Mouse (Mus musculus) adrenal gland, postnatal 36 days (tissue): ENCODE data around the gene Cd163l1. TPM values are rescaled to one million over a fixed set of nuclear protein-coding genes. Genes with fewer than 3 reads are reported as not detected.
A peak's percentile ranks its signal among the peaks of the same experiment; 100 is the strongest.

Source experiments
- DNase-seq, 2 experiments: peaks; one replicate each; pipeline ENCODE4 v3.0.0; 2021; ENCODE audit warnings: mixed read lengths in 1 of 2
- total RNA-seq, 2 experiments: library from RNA; stranded (reverse); gene quantifications; 2 replicates each; pipeline ENCODE4 v1.2.3; 2021

Cd163l1 gene
- total RNA-seq, 2 experiments from 2014 or later, result not detected

GRCm38 (mm10) chr7:140220375-140220774, 2.3 kb downstream of the Cd163l1 start:
- DNase-seq, result no peak

- no peak for DNase-seq
These were observed 6.1 kb downstream of the Cd163l1 start for GRCm38 (mm10) chr7:140224209-140224608.

- peak; percentile 8 to 58 for DNase-seq
These were observed 10.4 kb downstream of the Cd163l1 start for GRCm38 (mm10) chr7:140228476-140228875.

- no peak for DNase-seq
These were observed 13.0 kb downstream of the Cd163l1 start for GRCm38 (mm10) chr7:140231026-140231425.

- no peak for DNase-seq
These were observed 15.6 kb downstream of the Cd163l1 start for GRCm38 (mm10) chr7:140233696-140234095.

GRCm38 (mm10) chr7:140247216-140247615, 29.1 kb downstream of the Cd163l1 start, which contains the start of gene 5830411N06Rik:
Gene 5830411N06Rik, plus strand, starts transcription at chr7:140247284.
- no peak for DNase-seq

- DNase-seq, result no peak
These were observed 35.8 kb downstream of the Cd163l1 start for GRCm38 (mm10) chr7:140253780-140254299.

Other genes with a start within 250 kb of the Cd163l1 start
- not detected for gene 6430531B16Rik, start 239.5 kb upstream of the Cd163l1 start, total RNA-seq
- 1 to 10 TPM in 1 of 2 experiments, under 1 TPM in 1; 0.69 to 4.6 TPM for gene Adam8, start 225.7 kb upstream of the Cd163l1 start, total RNA-seq
- gene Zfp511, start 181.9 kb upstream of the Cd163l1 start, total RNA-seq, result 10 to 100 TPM; 19.2 to 22.8 TPM
- gene Tubgcp2, start 181.6 kb upstream of the Cd163l1 start, total RNA-seq, result 10 to 100 TPM; 24.4 to 26.0 TPM
- gene Msx3, start 169.2 kb upstream of the Cd163l1 start, total RNA-seq, result not detected
- 1 to 10 TPM; 4.6 to 6.1 TPM for gene Caly, start 135.7 kb upstream of the Cd163l1 start, total RNA-seq
- not detected for gene Prap1, start 124.9 kb upstream of the Cd163l1 start, total RNA-seq
- 10 to 100 TPM; 45.3 to 68.5 TPM for gene Fuom, start 115.8 kb upstream of the Cd163l1 start, total RNA-seq
- 10 to 100 TPM; 13.0 to 26.1 TPM for gene Paox, start 102.5 kb upstream of the Cd163l1 start, total RNA-seq
- gene Echs1, start 101.8 kb upstream of the Cd163l1 start, total RNA-seq, result 100 to 1,000 TPM; 356 to 530 TPM
- gene Mtg1, start 80.7 kb upstream of the Cd163l1 start, total RNA-seq, result 10 to 100 TPM; 24.4 to 34.5 TPM
- gene Sprn, start 63.4 kb upstream of the Cd163l1 start, total RNA-seq, result under 1 TPM; 0.33 to 0.56 TPM
- not detected for gene Olfr522, start 53.5 kb upstream of the Cd163l1 start, total RNA-seq
- not detected for gene Olfr523, start 45.0 kb upstream of the Cd163l1 start, total RNA-seq
- gene Olfr524, start 12.3 kb upstream of the Cd163l1 start, total RNA-seq, result not detected
- not detected for gene 5830411N06Rik, start 29.0 kb downstream of the Cd163l1 start, total RNA-seq
- not detected for gene Olfr525, start 102.6 kb downstream of the Cd163l1 start, total RNA-seq
- gene Olfr527, start 115.8 kb downstream of the Cd163l1 start, total RNA-seq, result not detected
- gene Olfr60, start 143.4 kb downstream of the Cd163l1 start, total RNA-seq, result not detected
- not detected for gene Olfr530, start 158.1 kb downstream of the Cd163l1 start, total RNA-seq
- not detected for gene Olfr531, start 184.7 kb downstream of the Cd163l1 start, total RNA-seq
- not detected for gene Olfr532, start 203.4 kb downstream of the Cd163l1 start, total RNA-seq
- gene Olfr533, start 245.1 kb downstream of the Cd163l1 start, total RNA-seq, result not detected